Mouse (Mus musculus) kidney, postnatal 25 days (tissue): ENCODE results near the gene Ckap2.

ENCODE experiments used
- DNase-seq, 2 experiments: peaks; one replicate each; pipeline ENCODE4 v3.0.0; 2021; ENCODE audit warnings: mixed read lengths in 2 of 2

Ckap2 gene

GRCm38 (mm10) chr8:22147706-22148366 is 37.8 kb downstream of the Ckap2 start:
- no peak for DNase-seq

- DNase-seq: no peak
These were observed 39.8 kb downstream of the Ckap2 start for GRCm38 (mm10) chr8:22145831-22146230.

- DNase-seq: no peak
These were observed 41.7 kb downstream of the Ckap2 start for GRCm38 (mm10) chr8:22143764-22144491.

- no peak for DNase-seq
These were observed 43.0 kb downstream of the Ckap2 start for GRCm38 (mm10) chr8:22142592-22142991.

GRCm38 (mm10) chr8:22141836-22142385 is 43.7 kb downstream of the Ckap2 start:
- DNase-seq: no peak

- peak in 1 of 2 experiments; percentile 40 for DNase-seq
These were observed 49.2 kb downstream of the Ckap2 start for GRCm38 (mm10) chr8:22136462-22136861.

- no peak for DNase-seq
These were observed 50.9 kb downstream of the Ckap2 start for GRCm38 (mm10) chr8:22134750-22135135.

GRCm38 (mm10) chr8:22134078-22134749 is 51.4 kb downstream of the Ckap2 start:
- DNase-seq: no peak

GRCm38 (mm10) chr8:22132062-22132461 is 53.6 kb downstream of the Ckap2 start:
- no peak for DNase-seq

GRCm38 (mm10) chr8:22124220-22125152 is 61.1 kb downstream of the Ckap2 start, which contains the start of gene Nek5:
Gene Nek5 (minus strand): TSS chr8:22125053.
- peak; percentile 69 to 81 for DNase-seq
